Mouse (Mus musculus): ENCODE measurements around the gene Cars. TPM values are rescaled to one million over a fixed set of nuclear protein-coding genes. Genes with fewer than 3 reads are reported as not detected.

The Cars gene
- polyA plus RNA-seq, 1 experiment = 12.5 TPM

GRCm38 (mm10) chr7:143625151-143625550 is 25.3 kb upstream of the Cars start:
- H3K36me3 ChIP-seq (ENCODE audit: control insufficient read depth) = no peaks in the 10 kb centered on the region
- H3K4me3 ChIP-seq (replicated peaks) = no peak overlapping the region
- no peaks in the 10 kb centered on the region for H3K27me3 ChIP-seq (ENCODE audit: control insufficient read depth)
- no peaks in the 10 kb centered on the region for H3K4me1 ChIP-seq (ENCODE audit: control insufficient read depth)
- H3K9me3 ChIP-seq (ENCODE audit: control insufficient read depth, low read length) = no peaks in the 10 kb centered on the region
- TF ChIP-seq GATA1 (IDR thresholded peaks at IDR 0.05; ENCODE audit: low read length) = no peak
- TF ChIP-seq TAL1 (IDR thresholded peaks at IDR 0.05; ENCODE audit: low read length) = no peak

DNA sequence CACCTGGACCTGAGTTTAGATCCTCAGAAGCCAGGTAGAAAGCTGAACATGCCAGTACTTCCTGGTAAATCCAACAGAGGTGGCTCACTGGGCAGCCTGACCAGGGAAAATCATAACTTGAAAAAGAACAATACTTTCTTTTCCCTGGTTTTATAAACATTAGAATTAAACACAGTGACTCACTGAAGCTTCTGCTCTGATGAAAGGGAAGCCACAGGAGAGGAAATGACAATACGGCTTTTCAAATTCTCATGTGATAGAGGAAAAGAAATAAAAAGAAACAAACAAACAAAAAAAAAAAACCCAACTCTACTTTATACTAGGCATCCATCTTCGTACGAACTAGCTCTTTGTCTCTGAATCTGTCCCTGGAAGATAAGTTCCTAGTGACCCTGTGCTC is 24.7 kb upstream of the Cars start:
- Histone ChIP-seq H3K4me1 (ENCODE audit: control insufficient read depth) (no peaks in the 10 kb centered on the region), H3K9me3 (ENCODE audit: control insufficient read depth, low read length) (no peaks in the 10 kb centered on the region), H3K27me3 (ENCODE audit: control insufficient read depth) (no peaks in the 10 kb centered on the region), H3K4me3 (replicated peaks) (no peak overlapping the region), H3K36me3 (ENCODE audit: control insufficient read depth) (no peaks in the 10 kb centered on the region)
- TF ChIP-seq TAL1 (IDR thresholded peaks at IDR 0.05; ENCODE audit: low read length) (no peak), GATA1 (IDR thresholded peaks at IDR 0.05; ENCODE audit: low read length) (no peak)

DNA sequence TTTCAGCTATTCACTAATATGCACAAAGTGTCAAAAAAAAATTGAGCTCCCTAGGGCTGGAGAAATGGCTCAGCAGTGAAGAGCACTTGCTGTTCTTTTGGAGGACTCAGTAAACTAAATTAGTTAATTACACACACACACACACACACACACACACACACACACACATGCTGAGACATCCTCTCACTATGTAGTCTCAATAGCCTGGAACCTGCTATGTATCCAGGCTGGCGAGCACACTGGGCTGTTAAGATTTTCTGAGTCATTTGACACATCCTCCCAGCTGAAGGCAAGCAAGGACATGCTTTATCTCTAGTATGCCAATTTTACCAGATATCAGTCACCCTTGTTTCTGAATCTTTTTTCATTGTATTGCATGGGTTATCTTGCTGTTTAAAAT is 21.1 kb upstream of the Cars start:
- no peaks in the 10 kb centered on the region for H3K36me3 ChIP-seq (ENCODE audit: control insufficient read depth)
- no peak overlapping the region for H3K4me3 ChIP-seq (replicated peaks)
- no peaks in the 10 kb centered on the region for H3K9me3 ChIP-seq (ENCODE audit: control insufficient read depth, low read length)
- no peaks in the 10 kb centered on the region for H3K4me1 ChIP-seq (ENCODE audit: control insufficient read depth)
- no peaks in the 10 kb centered on the region for H3K27me3 ChIP-seq (ENCODE audit: control insufficient read depth)
- TF ChIP-seq GATA1 (IDR thresholded peaks at IDR 0.05; ENCODE audit: low read length) (no peak), TAL1 (IDR thresholded peaks at IDR 0.05; ENCODE audit: low read length) (no peak)

- H3K4me3 ChIP-seq (replicated peaks) = no peak overlapping the region
- H3K9me3 ChIP-seq (ENCODE audit: control insufficient read depth, low read length) = no peaks in the 10 kb centered on the region; the same call in 1 of the 2 replicates
- TF ChIP-seq TAL1 (IDR thresholded peaks at IDR 0.05; ENCODE audit: low read length) (no peak), GATA1 (IDR thresholded peaks at IDR 0.05; ENCODE audit: low read length) (no peak)
- no peaks in the 10 kb centered on the region for H3K27me3 ChIP-seq (ENCODE audit: control insufficient read depth)
- H3K36me3 ChIP-seq (ENCODE audit: control insufficient read depth) = no peaks in the 10 kb centered on the region
- H3K4me1 ChIP-seq (ENCODE audit: control insufficient read depth) = no peaks in the 10 kb centered on the region
These were observed 14.7 kb upstream of the Cars start for GRCm38 (mm10) chr7:143614404-143615135.

DNA sequence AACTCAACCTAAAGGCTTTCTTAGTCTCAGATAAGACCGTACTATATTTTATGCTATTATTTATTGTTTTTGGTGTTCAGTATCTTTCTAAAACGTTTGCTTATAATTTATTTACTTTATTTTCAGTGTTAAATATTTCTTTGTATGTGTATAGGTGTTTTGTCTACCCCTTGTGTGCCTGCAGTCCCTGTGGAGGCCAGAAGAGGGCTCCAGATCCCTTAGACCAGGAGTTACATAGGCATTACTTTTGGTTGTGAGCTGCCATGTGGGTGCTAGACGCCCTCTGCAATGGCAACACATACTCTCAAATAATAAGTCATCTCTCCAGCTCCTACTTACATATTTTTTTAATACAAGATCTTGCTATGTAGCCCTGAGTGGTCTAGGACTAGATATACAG is 12.3 kb upstream of the Cars start:
- Histone ChIP-seq H3K4me1 (ENCODE audit: control insufficient read depth) (no peaks in the 10 kb centered on the region), H3K9me3 (ENCODE audit: control insufficient read depth, low read length) (no peaks in the 10 kb centered on the region; the same call in 1 of the 2 replicates), H3K27me3 (ENCODE audit: control insufficient read depth) (no peaks in the 10 kb centered on the region), H3K36me3 (ENCODE audit: control insufficient read depth) (no peaks in the 10 kb centered on the region), H3K4me3 (replicated peaks) (no peak overlapping the region)
- no peak for TF ChIP-seq TAL1 (IDR thresholded peaks at IDR 0.05; ENCODE audit: low read length)
- no peak for TF ChIP-seq GATA1 (IDR thresholded peaks at IDR 0.05; ENCODE audit: low read length)

DNA sequence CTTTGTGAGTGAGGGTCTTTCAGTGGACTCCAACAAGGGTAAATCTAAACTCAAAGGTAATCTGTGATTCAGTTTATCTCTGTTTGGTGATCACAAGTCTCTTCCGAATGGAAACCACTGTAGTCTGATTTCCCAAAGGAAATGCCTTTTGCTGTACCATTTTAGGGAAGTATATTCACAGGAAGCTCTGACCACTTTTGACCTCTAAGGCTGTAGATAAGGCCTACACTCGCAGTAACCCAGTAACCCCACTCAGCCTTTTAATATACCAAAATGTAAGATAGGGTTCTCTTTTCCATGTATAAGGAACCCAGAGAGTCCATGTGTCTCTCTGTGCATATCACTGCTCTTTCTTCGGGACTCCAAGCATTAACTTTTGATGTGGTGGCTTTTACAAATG is 5.4 kb upstream of the Cars start:
- TF ChIP-seq TAL1 (IDR thresholded peaks at IDR 0.05; ENCODE audit: low read length) = no peak
- no peak for TF ChIP-seq GATA1 (IDR thresholded peaks at IDR 0.05; ENCODE audit: low read length)
- Histone ChIP-seq H3K4me1 (ENCODE audit: control insufficient read depth) (peaks cover 16% of the 10 kb centered on the region), H3K27me3 (ENCODE audit: control insufficient read depth) (no peaks in the 10 kb centered on the region), H3K4me3 (replicated peaks) (no peak overlapping the region), H3K9me3 (ENCODE audit: control insufficient read depth, low read length) (peaks cover 8% of the 10 kb centered on the region), H3K36me3 (ENCODE audit: control insufficient read depth) (no peaks in the 10 kb centered on the region)

- peaks cover 8% of the 10 kb centered on the region for H3K9me3 ChIP-seq (ENCODE audit: control insufficient read depth, low read length)
- no peaks in the 10 kb centered on the region for H3K27me3 ChIP-seq (ENCODE audit: control insufficient read depth)
- H3K4me3 ChIP-seq (replicated peaks) = no peak overlapping the region
- no peak for TF ChIP-seq GATA1 (IDR thresholded peaks at IDR 0.05; ENCODE audit: low read length)
- no peak for TF ChIP-seq TAL1 (IDR thresholded peaks at IDR 0.05; ENCODE audit: low read length)
- H3K36me3 ChIP-seq (ENCODE audit: control insufficient read depth) = no peaks in the 10 kb centered on the region
- H3K4me1 ChIP-seq (ENCODE audit: control insufficient read depth) = peaks cover 19% of the 10 kb centered on the region
These were observed 5.0 kb upstream of the Cars start for GRCm38 (mm10) chr7:143604889-143605288.

GRCm38 (mm10) chr7:143601705-143602104 is 1.8 kb upstream of the Cars start:
- Histone ChIP-seq H3K36me3 (ENCODE audit: control insufficient read depth) (peaks cover 23% of the 10 kb centered on the region), H3K9me3 (ENCODE audit: control insufficient read depth, low read length) (peaks cover 6% of the 10 kb centered on the region), H3K4me3 (replicated peaks) (no peak overlapping the region), H3K4me1 (ENCODE audit: control insufficient read depth) (peaks cover 42% of the 10 kb centered on the region), H3K27me3 (ENCODE audit: control insufficient read depth) (no peaks in the 10 kb centered on the region)
- no peak for TF ChIP-seq TAL1 (IDR thresholded peaks at IDR 0.05; ENCODE audit: low read length)
- no peak for TF ChIP-seq GATA1 (IDR thresholded peaks at IDR 0.05; ENCODE audit: low read length)

DNA sequence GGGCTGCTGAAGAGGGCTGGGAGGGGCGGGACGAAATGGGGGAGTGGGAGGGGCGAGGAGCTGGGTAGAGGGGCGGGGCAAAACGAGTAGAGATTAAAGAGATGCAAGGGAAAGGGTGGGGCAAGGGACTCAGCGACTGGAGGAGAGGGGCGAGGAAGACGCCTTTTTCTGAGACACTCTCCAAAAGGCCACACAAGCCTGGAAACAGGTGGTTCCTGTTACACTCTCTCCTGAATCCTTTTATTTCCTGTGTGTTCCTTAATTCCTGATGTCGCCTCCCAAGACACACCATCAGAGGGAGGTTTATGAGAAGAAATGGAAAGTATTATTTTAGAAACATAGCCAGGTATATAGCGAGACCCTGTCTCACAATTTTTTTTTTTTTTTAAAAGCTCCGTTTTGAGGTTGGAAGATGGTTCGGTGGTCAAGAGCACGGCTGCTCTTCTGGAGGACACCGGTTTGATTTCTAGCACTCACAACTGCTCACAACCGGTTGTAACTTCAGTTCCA is 396 bp upstream of the Cars start:
- TF ChIP-seq TAL1 (IDR thresholded peaks at IDR 0.05; ENCODE audit: low read length) (no peak), GATA1 (IDR thresholded peaks at IDR 0.05; ENCODE audit: low read length) (no peak)
- Histone ChIP-seq H3K27me3 (ENCODE audit: control insufficient read depth) (no peaks in the 10 kb centered on the region), H3K4me3 (replicated peaks) (peak overlapping the region; percentile 90), H3K36me3 (ENCODE audit: control insufficient read depth) (peaks cover 37% of the 10 kb centered on the region), H3K4me1 (ENCODE audit: control insufficient read depth) (peaks cover 52% of the 10 kb centered on the region), H3K9me3 (ENCODE audit: control insufficient read depth, low read length) (no peaks in the 10 kb centered on the region)

Data from erythroblast, embryonic 14.5 days (primary cell).